Mouse (Mus musculus): ENCODE results near the gene Celsr2. TPM values are rescaled to one million over a fixed set of nuclear protein-coding genes. Genes with fewer than 3 reads are reported as not detected.

The Celsr2 gene
- total and polyA plus RNA-seq, 2 experiments from 2014 or later: 30.6 to 95.3 TPM

DNA sequence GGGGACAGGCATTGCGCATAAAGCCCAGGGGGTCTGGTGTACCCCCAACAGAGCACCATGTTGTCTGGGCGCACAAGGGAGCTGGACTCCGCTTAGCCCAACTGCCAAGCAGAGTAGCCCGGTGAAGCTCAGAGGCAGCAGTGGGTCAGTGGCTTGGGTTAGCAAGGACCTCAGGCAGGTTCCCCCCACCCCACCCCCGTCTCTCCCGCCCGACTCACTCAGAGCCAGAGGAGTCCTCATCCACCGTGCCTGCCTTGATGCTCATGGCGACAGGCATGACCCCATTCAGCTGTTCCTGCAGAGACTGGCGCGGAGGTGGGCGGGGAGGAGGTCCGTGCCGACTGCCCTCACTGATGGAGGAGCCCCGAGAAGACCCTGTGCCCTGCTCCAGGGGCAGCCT is 22.6 kb downstream of the Celsr2 start:
- H3K9ac ChIP-seq (replicated peaks; ENCODE audit: low read length): no peak overlapping the region
- no peaks in the 10 kb centered on the region for H3K27me3 ChIP-seq (ENCODE audit: insufficient read depth, low read length)
- H3K27ac ChIP-seq: no peak overlapping the region
- TF ChIP-seq CTCF (IDR thresholded peaks at IDR 0.05; ENCODE audit: low read depth): no peak
- ATAC-seq (no peak), DNase-seq (ENCODE audit: low spot score) (no peak)
- H3K9me3 ChIP-seq (ENCODE audit: low read length): no peaks in the 10 kb centered on the region
- no peak overlapping the region for H3K4me3 ChIP-seq (ENCODE audit: low read length)
- H3K4me2 ChIP-seq (ENCODE audit: low read depth, low read length): no peak overlapping the region
- peaks cover 46% of the 10 kb centered on the region for H3K36me3 ChIP-seq (ENCODE audit: insufficient read depth, low read length)
- 43% methylated on average over 15 of the region's 15 CpGs for WGBS
- no peaks in the 10 kb centered on the region for H3K4me1 ChIP-seq (ENCODE audit: insufficient read depth, low read length)

DNA sequence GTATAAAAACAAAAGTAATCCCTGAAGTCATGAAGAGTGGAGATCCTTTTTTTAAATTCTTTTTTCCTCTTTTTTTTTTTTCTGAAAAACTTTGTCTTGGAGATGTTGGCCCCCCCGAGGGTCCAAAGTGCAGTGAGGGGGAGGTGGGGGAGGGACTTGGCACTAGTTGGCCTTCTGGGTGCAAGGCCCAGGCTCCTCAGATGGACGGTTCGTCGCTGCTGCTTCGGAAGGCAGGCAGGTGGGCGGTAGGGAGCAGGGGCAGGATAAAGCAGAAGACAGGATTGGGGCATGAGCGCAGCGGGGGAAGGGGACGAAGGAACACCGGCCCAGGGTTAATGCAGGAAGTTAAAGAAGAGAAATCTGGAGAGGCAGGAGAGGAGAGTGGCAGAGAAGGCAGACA is 23.1 kb downstream of the Celsr2 start:
- ATAC-seq (no peak), DNase-seq (ENCODE audit: low spot score) (no peak)
- peaks cover 41% of the 10 kb centered on the region for H3K36me3 ChIP-seq (ENCODE audit: insufficient read depth, low read length)
- no peak overlapping the region for H3K4me2 ChIP-seq (ENCODE audit: low read depth, low read length)
- H3K4me3 ChIP-seq (ENCODE audit: low read length): no peak overlapping the region
- no peaks in the 10 kb centered on the region for H3K27me3 ChIP-seq (ENCODE audit: insufficient read depth, low read length)
- no peak overlapping the region for H3K27ac ChIP-seq
- 24% methylated on average over 10 of the region's 10 CpGs for WGBS
- no peak for TF ChIP-seq CTCF (IDR thresholded peaks at IDR 0.05; ENCODE audit: low read depth)
- H3K9ac ChIP-seq (replicated peaks; ENCODE audit: low read length): no peak overlapping the region
- H3K4me1 ChIP-seq (ENCODE audit: insufficient read depth, low read length): no peaks in the 10 kb centered on the region
- H3K9me3 ChIP-seq (ENCODE audit: low read length): no peaks in the 10 kb centered on the region

DNA sequence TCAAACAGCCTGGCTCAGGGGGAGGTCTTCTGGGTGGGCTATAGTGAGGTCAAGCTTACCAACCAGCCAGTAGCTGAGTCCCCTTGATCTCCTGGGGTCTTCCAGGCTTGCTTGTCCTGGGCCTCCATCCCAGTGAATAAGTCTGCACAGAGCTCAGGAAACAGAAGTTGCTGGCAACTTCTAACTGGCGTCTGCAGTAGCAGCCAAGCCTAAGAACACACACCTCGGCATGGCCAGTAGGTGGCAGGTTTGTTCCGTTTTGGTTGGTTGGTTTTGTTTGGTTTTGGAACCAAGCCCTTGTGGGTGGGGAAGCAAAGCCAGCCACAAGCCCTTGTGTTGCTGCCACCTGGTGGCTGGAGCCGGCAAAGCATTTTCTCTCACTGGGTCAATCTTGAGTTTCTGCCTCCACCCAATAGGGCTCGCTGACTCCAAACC is 26.2 kb downstream of the Celsr2 start:
- peaks cover 11% of the 10 kb centered on the region; the same call in 1 of the 2 replicates for H3K36me3 ChIP-seq (ENCODE audit: insufficient read depth, low read length)
- ATAC-seq: peak; percentile 83
- H3K9ac ChIP-seq (replicated peaks; ENCODE audit: low read length): no peak overlapping the region
- H3K4me3 ChIP-seq (ENCODE audit: low read length): no peak overlapping the region
- 0% methylated on average over 5 of the region's 5 CpGs for WGBS
- H3K4me1 ChIP-seq (ENCODE audit: insufficient read depth, low read length): no peaks in the 10 kb centered on the region
- H3K27ac ChIP-seq: no peak overlapping the region
- no peaks in the 10 kb centered on the region for H3K27me3 ChIP-seq (ENCODE audit: insufficient read depth, low read length)
- TF ChIP-seq CTCF (IDR thresholded peaks at IDR 0.05; ENCODE audit: low read depth): peak; percentile 99
- no peaks in the 10 kb centered on the region for H3K9me3 ChIP-seq (ENCODE audit: low read length)
- no peak overlapping the region for H3K4me2 ChIP-seq (ENCODE audit: low read depth, low read length)
- DNase-seq (ENCODE audit: low spot score): peak; percentile 98

DNA sequence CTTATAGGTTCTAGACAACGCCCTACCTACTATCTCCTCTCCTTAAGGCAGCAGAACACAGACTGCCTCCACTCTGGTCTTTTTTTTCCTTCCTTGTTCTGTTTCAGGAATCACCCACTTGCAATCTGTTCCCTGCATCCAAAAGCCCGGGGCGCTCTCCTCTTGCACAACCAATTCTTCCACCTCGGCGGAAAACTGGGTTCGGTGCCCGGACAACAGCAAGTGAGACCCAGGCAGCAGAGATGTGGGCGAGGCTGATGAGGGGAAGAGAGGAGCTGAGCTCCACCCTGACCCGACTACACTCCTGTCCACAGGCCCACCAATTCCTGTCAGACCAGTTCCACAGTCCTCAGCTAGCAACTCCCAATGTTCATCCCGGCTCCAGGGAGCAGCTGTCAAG is 29.2 kb downstream of the Celsr2 start:
- Histone ChIP-seq H3K27ac (no peak overlapping the region), H3K27me3 (ENCODE audit: insufficient read depth, low read length) (no peaks in the 10 kb centered on the region), H3K36me3 (ENCODE audit: insufficient read depth, low read length) (no peaks in the 10 kb centered on the region), H3K9ac (replicated peaks; ENCODE audit: low read length) (no peak overlapping the region), H3K9me3 (ENCODE audit: low read length) (no peaks in the 10 kb centered on the region), H3K4me3 (ENCODE audit: low read length) (no peak overlapping the region), H3K4me1 (ENCODE audit: insufficient read depth, low read length) (no peaks in the 10 kb centered on the region), H3K4me2 (ENCODE audit: low read depth, low read length) (no peak overlapping the region)
- DNase-seq (ENCODE audit: low spot score) (no peak), ATAC-seq (no peak)
- TF ChIP-seq CTCF (IDR thresholded peaks at IDR 0.05; ENCODE audit: low read depth): no peak
- WGBS: 88% methylated on average over 10 of the region's 10 CpGs

DNA sequence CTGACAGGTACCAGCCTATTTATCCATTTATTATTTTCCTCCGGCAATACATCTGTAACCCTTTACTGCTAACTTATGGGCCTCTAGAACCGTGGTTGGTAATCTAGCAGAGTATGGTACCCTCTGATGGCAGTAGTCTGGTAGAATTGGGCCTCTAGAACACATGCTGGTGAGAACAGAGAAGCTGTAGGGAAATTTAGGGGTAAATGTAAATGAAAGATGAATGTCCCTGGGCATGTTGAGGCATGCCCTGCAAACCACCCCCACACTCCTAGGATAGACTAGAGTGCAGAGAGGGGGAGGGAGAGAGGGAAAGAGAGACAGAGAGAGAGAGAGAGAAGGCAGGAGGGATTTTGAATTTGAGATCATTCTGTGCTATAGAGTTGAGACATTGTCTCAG is 30.9 kb downstream of the Celsr2 start:
- H3K4me3 ChIP-seq (ENCODE audit: low read length): peak overlapping the region; percentile 64
- no peak for DNase-seq (ENCODE audit: low spot score)
- H3K27me3 ChIP-seq (ENCODE audit: insufficient read depth, low read length): no peaks in the 10 kb centered on the region
- WGBS: 41% methylated on average over 2 of the region's 2 CpGs
- H3K9me3 ChIP-seq (ENCODE audit: low read length): no peaks in the 10 kb centered on the region
- no peak overlapping the region for H3K9ac ChIP-seq (replicated peaks; ENCODE audit: low read length)
- no peak for ATAC-seq
- no peaks in the 10 kb centered on the region for H3K36me3 ChIP-seq (ENCODE audit: insufficient read depth, low read length)
- H3K4me1 ChIP-seq (ENCODE audit: insufficient read depth, low read length): no peaks in the 10 kb centered on the region
- H3K27ac ChIP-seq: no peak overlapping the region
- no peak for TF ChIP-seq CTCF (IDR thresholded peaks at IDR 0.05; ENCODE audit: low read depth)
- peak overlapping the region; percentile 78 for H3K4me2 ChIP-seq (ENCODE audit: low read depth, low read length)

DNA sequence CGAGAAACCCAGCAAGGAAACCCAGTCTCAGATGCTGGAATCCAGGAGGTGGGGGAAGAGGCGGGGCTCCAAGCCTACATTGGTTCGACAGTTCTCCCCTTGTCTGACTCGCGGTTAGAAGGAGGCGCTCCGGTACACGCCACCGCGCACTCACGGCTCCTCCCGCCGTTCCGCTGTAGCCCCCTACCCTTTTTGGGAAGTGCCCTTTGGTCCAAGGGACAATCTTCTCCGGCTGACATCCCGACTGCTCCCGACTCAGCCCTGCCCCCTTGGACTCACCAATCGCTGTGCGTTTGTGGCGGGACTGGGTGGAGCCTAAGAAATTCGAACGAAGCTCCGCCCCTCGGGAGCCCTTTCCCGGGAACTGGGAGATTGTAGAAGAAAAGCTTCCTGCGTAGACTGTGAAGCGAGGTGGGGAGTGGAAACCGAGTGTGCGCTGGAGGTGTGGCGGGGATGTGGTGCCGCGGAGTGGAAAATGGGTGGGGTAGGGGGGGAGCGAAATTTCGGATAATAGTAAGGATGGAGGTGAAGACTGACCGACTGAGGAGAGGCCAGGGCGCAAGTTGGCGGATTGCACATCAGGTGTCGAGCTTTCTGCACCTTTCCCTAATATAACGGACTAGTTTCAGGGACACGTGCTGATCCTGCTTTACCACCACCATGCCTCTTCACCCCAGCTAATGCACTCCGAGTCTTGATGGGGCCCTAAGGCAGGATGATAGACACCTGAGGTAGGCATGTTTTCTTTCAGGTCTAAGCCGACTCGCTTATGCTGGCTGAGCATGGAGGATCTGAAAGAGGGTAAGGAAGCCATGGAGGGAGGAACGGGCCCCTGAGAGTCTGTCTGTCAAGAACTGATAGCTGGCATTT is 31.6 kb downstream of the Celsr2 start, which contains the start of gene Psrc1:
TSS of gene Psrc1 (plus strand) at position 355 of the 870 bp plus-strand sequence.
- Histone ChIP-seq H3K9me3 (ENCODE audit: low read length) (no peaks in the 10 kb centered on the region), H3K27me3 (ENCODE audit: insufficient read depth, low read length) (no peaks in the 10 kb centered on the region), H3K36me3 (ENCODE audit: insufficient read depth, low read length) (no peaks in the 10 kb centered on the region), H3K9ac (replicated peaks; ENCODE audit: low read length) (peak within 1 kb of the TSS; percentile 43; the same call in 1 of the 2 replicates), H3K4me2 (ENCODE audit: low read depth, low read length) (peak within 1 kb of the TSS; percentile 78), H3K4me3 (ENCODE audit: low read length) (peak within 1 kb of the TSS; percentile 64), H3K4me1 (ENCODE audit: insufficient read depth, low read length) (no peaks in the 10 kb centered on the region), H3K27ac (no peak within 1 kb of the TSS; the same call in 1 of the 2 replicates)
- peak; percentile 19; the same call in 1 of the 2 replicates for TF ChIP-seq CTCF (IDR thresholded peaks at IDR 0.05; ENCODE audit: low read depth)
- DNase-seq (ENCODE audit: low spot score): peak; percentile 93
- WGBS: 1% methylated on average over 44 of the region's 44 CpGs
- ATAC-seq: peak; percentile 94
